Mouse (Mus musculus) spleen, embryonic (tissue): ENCODE measurements around the gene H2afy.
"Not testable (repeated sequence)": the region's sequence is repeated elsewhere in the genome, so short reads cannot be mapped to it uniquely, and the experiment has no call there.

Experiments
- CTCF ChIA-PET: fragments of 350-600 bp; sonication (Branson Sonifier 250); formaldehyde crosslinking; loops from one replicate; lab custom pipeline; 2022; lab: Charles Lee

Gene H2afy

GRCm38 (mm10) chr13:56078724-56079262, 57.4 kb downstream of the H2afy start:
- CTCF ChIA-PET, result no interaction called here

- CTCF ChIA-PET, result no interaction called here
Observed at GRCm38 (mm10) chr13:56075930-56076329, 60.2 kb downstream of the H2afy start.

- CTCF ChIA-PET, result no interaction called here
Observed at GRCm38 (mm10) chr13:56073186-56073585, 63.0 kb downstream of the H2afy start.

- CTCF ChIA-PET, result no interaction called here
Observed at GRCm38 (mm10) chr13:56072268-56072607, 63.9 kb downstream of the H2afy start.

- CTCF ChIA-PET, result no interaction called here
Observed at GRCm38 (mm10) chr13:56071586-56072267, 64.4 kb downstream of the H2afy start.

GRCm38 (mm10) chr13:56069643-56070042, 66.5 kb downstream of the H2afy start:
- CTCF ChIA-PET, result no interaction called here

- CTCF ChIA-PET, result no interaction called here
Observed at GRCm38 (mm10) chr13:56068517-56068916, 67.6 kb downstream of the H2afy start.

GRCm38 (mm10) chr13:56066904-56067303, 69.3 kb downstream of the H2afy start:
- CTCF ChIA-PET, result no interaction called here

- CTCF ChIA-PET, result no interaction called here
Observed at GRCm38 (mm10) chr13:56066152-56066551, 70.0 kb downstream of the H2afy start.

- CTCF ChIA-PET, result no interaction called here
Observed at GRCm38 (mm10) chr13:56057761-56058160, 78.4 kb downstream of the H2afy start.

- CTCF ChIA-PET, result no interaction called here
Observed at GRCm38 (mm10) chr13:56055720-56056119, 80.4 kb downstream of the H2afy start.

- CTCF ChIA-PET, result no interaction called here
Observed at GRCm38 (mm10) chr13:56054089-56054488, 82.1 kb downstream of the H2afy start.

GRCm38 (mm10) chr13:56052781-56053180, 83.4 kb downstream of the H2afy start:
- CTCF ChIA-PET, result no interaction called here

GRCm38 (mm10) chr13:56050246-56050645, 85.9 kb downstream of the H2afy start:
- CTCF ChIA-PET, result no interaction called here

GRCm38 (mm10) chr13:56042221-56042620, 93.9 kb downstream of the H2afy start:
- CTCF ChIA-PET, result no interaction called here

GRCm38 (mm10) chr13:56040621-56041020, 95.5 kb downstream of the H2afy start:
- CTCF ChIA-PET, result no interaction called here

GRCm38 (mm10) chr13:56039610-56040371, 96.4 kb downstream of the H2afy start:
- CTCF ChIA-PET, result no interaction called here

- CTCF ChIA-PET, result no interaction called here
Observed at GRCm38 (mm10) chr13:56029006-56029405, 107.2 kb downstream of the H2afy start.

GRCm38 (mm10) chr13:56027996-56028395, 108.2 kb downstream of the H2afy start:
- CTCF ChIA-PET, result not testable (repeated sequence)

GRCm38 (mm10) chr13:56026623-56027022, 109.5 kb downstream of the H2afy start:
- CTCF ChIA-PET, result no interaction called here

- CTCF ChIA-PET, result no interaction called here
Observed at GRCm38 (mm10) chr13:56026026-56026425, 110.1 kb downstream of the H2afy start.

- CTCF ChIA-PET, result no interaction called here
Observed at GRCm38 (mm10) chr13:56025027-56025410, 111.1 kb downstream of the H2afy start.

GRCm38 (mm10) chr13:56024410-56025026, 111.6 kb downstream of the H2afy start:
- CTCF ChIA-PET, result no interaction called here
